Mouse (Mus musculus) intestine, embryonic 14.5 days (tissue): ENCODE measurements at regions not wholly inside any gene's neighbourhood (a gene's known extent, or its start where the extent isn't known, plus 50 kb on each side); places are given as distances from the start of the nearest gene placed in this dataset.

Experiments used
- ATAC-seq: fragments of 200-750 bp; cut with Nextera tagmentation; replicated peaks from 2 replicates; pipeline ENCODE4 v1.8.0; 2017; ENCODE audit warnings: low read depth, moderate number of reproducible peaks, moderate TSS enrichment, moderate library complexity; ENCODE audit not compliant: low FRiP score, low TSS enrichment
- DNase-seq: peaks from one replicate; pipeline ENCODE4 v3.0.0-alpha.2; 2018; ENCODE audit warnings: low spot score
- H3K27ac ChIP-seq: fragments of 300-500 bp; sonication (generic); 2 replicates; pipeline ENCODE4 v1.5.1; 2014; ENCODE audit warnings: low read depth, mild to moderate bottlenecking, control low read depth
- H3K27me3 ChIP-seq: fragments of 300-500 bp; sonication (generic); replicated peaks from 2 replicates; pipeline ENCODE4 v1.6.1; 2014; ENCODE audit warnings: low read length, control low read depth; ENCODE audit not compliant: control insufficient read depth, insufficient read depth
- H3K36me3 ChIP-seq: fragments of 300-500 bp; sonication (generic); 2 replicates; pipeline ENCODE4 v1.6.1; 2014; ENCODE audit warnings: low read length, control low read depth; ENCODE audit not compliant: control insufficient read depth, insufficient read depth
- H3K4me1 ChIP-seq: fragments of 300-500 bp; sonication (generic); replicated peaks from 2 replicates; pipeline ENCODE4 v1.6.1; 2014; ENCODE audit warnings: low read length, control low read depth, mixed read lengths; ENCODE audit not compliant: control insufficient read depth, insufficient read depth
- H3K4me2 ChIP-seq: fragments of 300-500 bp; sonication (generic); 2 replicates; pipeline ENCODE4 v1.6.1; 2014; ENCODE audit warnings: low read length
- H3K4me3 ChIP-seq: fragments of 300-500 bp; sonication (generic); 2 replicates; pipeline ENCODE4 v1.5.1; 2014; ENCODE audit warnings: low read depth, low read length, control low read depth, mixed read lengths
- H3K9ac ChIP-seq: fragments of 300-500 bp; sonication (generic); 2 replicates; pipeline ENCODE4 v1.6.1; 2014; ENCODE audit warnings: mild to moderate bottlenecking, low read length
- H3K9me3 ChIP-seq: fragments of 300-500 bp; sonication (generic); 2 replicates; pipeline ENCODE4 v1.6.1; 2016; ENCODE audit warnings: low read length, control low read depth; ENCODE audit not compliant: control insufficient read depth
- WGBS: fragments of 180-500 bp; shearing (Covaris S2); extraction: QIAGEN DNeasy Blood & Tissue Kit; methylation state at CpG from one replicate; pipeline ENCODE4 v1.1.7; 2014; 5-methylcytosine and 5-hydroxymethylcytosine counted together

GRCm38 (mm10) chr4:3049972-3050846 lies 116.9 kb upstream of the Vmn1r2 start:
- no peaks in the 10 kb centered on the region for H3K27me3 ChIP-seq
- H3K4me3 ChIP-seq = no peak overlapping the region
- ATAC-seq (peak; percentile 59), DNase-seq (no peak)
- no peak overlapping the region for H3K9ac ChIP-seq
- H3K27ac ChIP-seq = no peak overlapping the region
- peaks cover 41% of the 10 kb centered on the region for H3K9me3 ChIP-seq
- no peaks in the 10 kb centered on the region for H3K4me1 ChIP-seq
- no peak overlapping the region for H3K4me2 ChIP-seq
- 50% methylated on average over 2 of the region's 2 CpGs for WGBS
- H3K36me3 ChIP-seq = no peaks in the 10 kb centered on the region

DNA sequence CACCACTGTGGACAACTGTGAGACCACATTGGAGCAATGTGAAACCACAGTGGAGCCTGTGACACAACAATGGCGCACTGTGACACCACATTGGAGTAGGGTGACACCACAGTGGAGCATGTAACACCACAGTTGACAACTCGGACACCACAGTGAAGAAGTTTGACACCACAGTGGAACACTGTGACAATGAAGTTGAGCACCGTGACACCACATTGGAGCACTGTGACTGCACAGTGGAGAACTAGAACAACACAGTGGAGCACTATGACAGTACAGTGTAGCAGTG lies 116.3 kb upstream of the Vmn1r2 start:
- no peaks in the 10 kb centered on the region for H3K36me3 ChIP-seq
- H3K4me3 ChIP-seq = no peak overlapping the region
- peaks cover 45% of the 10 kb centered on the region for H3K9me3 ChIP-seq
- no peak overlapping the region for H3K27ac ChIP-seq
- ATAC-seq (0 out of 2 replicates have a peak, but pooled peaks have one; percentile 2), DNase-seq (no peak)
- no peak overlapping the region for H3K9ac ChIP-seq
- H3K4me1 ChIP-seq = no peaks in the 10 kb centered on the region
- 75% methylated on average over 3 of the region's 3 CpGs for WGBS
- no peaks in the 10 kb centered on the region for H3K27me3 ChIP-seq
- H3K4me2 ChIP-seq = no peak overlapping the region

- WGBS = 69% methylated on average over 5 of the region's 5 CpGs
- no peaks in the 10 kb centered on the region for H3K4me1 ChIP-seq
- no peaks in the 10 kb centered on the region for H3K36me3 ChIP-seq
- H3K9me3 ChIP-seq = peaks cover 45% of the 10 kb centered on the region
- H3K27ac ChIP-seq = no peak overlapping the region
- no peak overlapping the region for H3K4me3 ChIP-seq
- DNase-seq = no peak
- 0 out of 2 replicates have a peak, but pooled peaks have one; percentile 8 for ATAC-seq
- H3K27me3 ChIP-seq = no peaks in the 10 kb centered on the region
- no peak overlapping the region for H3K9ac ChIP-seq
- H3K4me2 ChIP-seq = no peak overlapping the region
Measured at GRCm38 (mm10) chr4:3051212-3051611, 115.9 kb upstream of the Vmn1r2 start.

- no peak overlapping the region for H3K4me2 ChIP-seq
- peak; percentile 30; the same call in 1 of the 2 replicates for ATAC-seq
- H3K4me3 ChIP-seq = no peak overlapping the region
- H3K9ac ChIP-seq = no peak overlapping the region
- H3K27me3 ChIP-seq = no peaks in the 10 kb centered on the region
- H3K4me1 ChIP-seq = no peaks in the 10 kb centered on the region
- no peak for DNase-seq
- H3K36me3 ChIP-seq = no peaks in the 10 kb centered on the region
- peaks cover 45% of the 10 kb centered on the region for H3K9me3 ChIP-seq
- no peak overlapping the region for H3K27ac ChIP-seq
- 84% methylated on average over 4 of the region's 4 CpGs for WGBS
Measured at GRCm38 (mm10) chr4:3052314-3053059, 114.6 kb upstream of the Vmn1r2 start.

- Histone ChIP-seq H3K4me1 (no peaks in the 10 kb centered on the region), H3K4me2 (no peak overlapping the region), H3K9ac (no peak overlapping the region), H3K27ac (no peak overlapping the region), H3K4me3 (no peak overlapping the region), H3K36me3 (no peaks in the 10 kb centered on the region), H3K27me3 (no peaks in the 10 kb centered on the region), H3K9me3 (peaks cover 45% of the 10 kb centered on the region)
- ATAC-seq = 0 out of 2 replicates have a peak, but pooled peaks have one; percentile 2
- DNase-seq = no peak
- WGBS = 66% methylated on average over 4 of the region's 4 CpGs
Measured at GRCm38 (mm10) chr4:3053060-3053406, 114.1 kb upstream of the Vmn1r2 start.

- H3K9ac ChIP-seq = no peak overlapping the region
- H3K27ac ChIP-seq = no peak overlapping the region
- no peaks in the 10 kb centered on the region for H3K4me1 ChIP-seq
- no peak for DNase-seq
- peaks cover 49% of the 10 kb centered on the region for H3K9me3 ChIP-seq
- no peak overlapping the region for H3K4me3 ChIP-seq
- WGBS = 86% methylated on average over 2 of the region's 2 CpGs
- no peak for ATAC-seq
- H3K36me3 ChIP-seq = no peaks in the 10 kb centered on the region
- H3K4me2 ChIP-seq = no peak overlapping the region
- H3K27me3 ChIP-seq = no peaks in the 10 kb centered on the region
Measured at GRCm38 (mm10) chr4:3053496-3054216, 113.5 kb upstream of the Vmn1r2 start.

GRCm38 (mm10) chr4:3054886-3055285 lies 112.2 kb upstream of the Vmn1r2 start:
- H3K4me3 ChIP-seq = no peak overlapping the region
- no peak overlapping the region for H3K4me2 ChIP-seq
- no peaks in the 10 kb centered on the region for H3K27me3 ChIP-seq
- no peak overlapping the region for H3K27ac ChIP-seq
- H3K36me3 ChIP-seq = no peaks in the 10 kb centered on the region
- ATAC-seq = no peak
- H3K9ac ChIP-seq = no peak overlapping the region
- DNase-seq = no peak
- no peaks in the 10 kb centered on the region for H3K4me1 ChIP-seq
- peaks cover 56% of the 10 kb centered on the region for H3K9me3 ChIP-seq

DNA sequence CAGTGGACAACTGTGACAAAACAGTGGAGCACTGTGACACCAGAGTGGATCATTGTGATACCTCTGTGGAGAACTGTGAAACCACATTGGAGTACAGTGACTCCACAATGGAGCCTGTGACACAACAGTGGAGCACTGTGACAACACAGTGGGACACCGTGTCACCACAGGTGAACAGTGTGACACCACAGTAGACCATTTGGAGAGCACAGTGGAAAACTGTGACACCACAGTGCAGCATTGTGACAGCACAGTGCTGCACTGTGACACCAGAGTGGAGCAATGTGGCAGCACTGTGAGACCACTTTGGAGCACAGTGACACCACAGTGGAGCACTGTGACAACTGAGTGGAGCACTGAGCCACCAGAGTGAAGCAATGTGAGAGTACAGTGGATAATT lies 111.7 kb upstream of the Vmn1r2 start:
- no peaks in the 10 kb centered on the region for H3K27me3 ChIP-seq
- peaks cover 51% of the 10 kb centered on the region for H3K9me3 ChIP-seq
- DNase-seq (no peak), ATAC-seq (no peak)
- H3K4me1 ChIP-seq = no peaks in the 10 kb centered on the region
- H3K4me2 ChIP-seq = no peak overlapping the region
- no peaks in the 10 kb centered on the region for H3K36me3 ChIP-seq
- no peak overlapping the region for H3K27ac ChIP-seq
- no peak overlapping the region for H3K4me3 ChIP-seq
- 80% methylated on average over 1 of the region's 1 CpGs for WGBS
- no peak overlapping the region for H3K9ac ChIP-seq
